Mouse (Mus musculus) left cerebral cortex, adult 8-10 months (tissue): ENCODE data around the gene Ap3d1. TPM values are rescaled to one million over a fixed set of nuclear protein-coding genes. Genes with fewer than 3 reads are reported as not detected.

Experiments used
- DNase-seq, 2 experiments: peaks; one replicate each; pipeline ENCODE4 v3.0.0; 2022; ENCODE audit warnings: low spot score in 2 of 2
- total RNA-seq, 4 experiments: library from RNA; stranded (reverse); gene quantifications; 2 replicates each; pipeline ENCODE4 v1.2.4; 2022

The Ap3d1 gene
- total RNA-seq, 4 experiments from 2014 or later: 126 to 147 (median 139) TPM

- no peak for DNase-seq
These were observed 37.6 kb downstream of the Ap3d1 start for GRCm38 (mm10) chr10:80704418-80704817.

GRCm38 (mm10) chr10:80703643-80704042, 38.4 kb downstream of the Ap3d1 start:
- no peak for DNase-seq

GRCm38 (mm10) chr10:80702536-80703390, 39.3 kb downstream of the Ap3d1 start:
- DNase-seq: peak; percentile 87 to 96

- peak; percentile 92 to 99 for DNase-seq
These were observed 40.1 kb downstream of the Ap3d1 start, which contains the start of the genes Mob3a and Izumo4 for GRCm38 (mm10) chr10:80701721-80702535. Mob3a (minus strand) TSS chr10:80701977. Izumo4 (plus strand) TSS chr10:80702184.

- DNase-seq: no peak
These were observed 41.3 kb downstream of the Ap3d1 start for GRCm38 (mm10) chr10:80700732-80701131.

GRCm38 (mm10) chr10:80700038-80700504, 42.0 kb downstream of the Ap3d1 start:
- no peak for DNase-seq

- DNase-seq: no peak
These were observed 43.5 kb downstream of the Ap3d1 start for GRCm38 (mm10) chr10:80698605-80699004.

- DNase-seq: no peak
These were observed 44.3 kb downstream of the Ap3d1 start for GRCm38 (mm10) chr10:80697812-80698211.

- no peak for DNase-seq
These were observed 44.7 kb downstream of the Ap3d1 start for GRCm38 (mm10) chr10:80697393-80697787.

GRCm38 (mm10) chr10:80696502-80697392, 45.3 kb downstream of the Ap3d1 start:
- no peak for DNase-seq

GRCm38 (mm10) chr10:80695801-80696501, 46.1 kb downstream of the Ap3d1 start:
- no peak for DNase-seq

GRCm38 (mm10) chr10:80695186-80695585, 46.9 kb downstream of the Ap3d1 start:
- DNase-seq: no peak

GRCm38 (mm10) chr10:80694159-80694938, 47.7 kb downstream of the Ap3d1 start:
- no peak for DNase-seq

GRCm38 (mm10) chr10:80693401-80694045, 48.5 kb downstream of the Ap3d1 start:
- DNase-seq: no peak

GRCm38 (mm10) chr10:80692249-80693165, 49.6 kb downstream of the Ap3d1 start:
- no peak for DNase-seq

- no peak for DNase-seq
These were observed 54.2 kb downstream of the Ap3d1 start for GRCm38 (mm10) chr10:80687850-80688249.

GRCm38 (mm10) chr10:80686617-80687016, 55.4 kb downstream of the Ap3d1 start:
- no peak for DNase-seq

- no peak for DNase-seq
These were observed 57.1 kb downstream of the Ap3d1 start for GRCm38 (mm10) chr10:80684984-80685383.
